Mouse (Mus musculus): Measurements from ENCODE around the gene Gzmk.
"Not testable (repeated sequence)": the region's sequence is repeated elsewhere in the genome, so short reads cannot be mapped to it uniquely, and the experiment has no call there.

The Gzmk gene

DNA sequence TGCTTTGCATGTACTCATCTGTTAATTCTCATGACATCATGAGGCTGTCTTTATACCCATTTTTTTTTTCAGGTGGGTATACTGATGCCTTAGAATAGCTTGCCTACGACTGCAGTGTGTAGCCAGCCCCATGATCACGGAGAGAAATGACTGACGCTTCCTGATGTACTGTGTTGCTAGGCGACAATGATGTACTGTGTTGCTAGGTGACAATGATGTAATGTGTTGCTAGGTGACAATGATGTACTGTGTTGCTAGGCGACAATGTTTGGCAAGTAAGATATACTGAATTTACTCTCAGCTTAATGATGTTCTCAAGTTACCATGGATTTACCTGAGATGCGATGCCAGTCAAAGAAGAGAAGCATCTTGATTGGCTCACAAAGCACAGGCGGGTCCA is at the start of gene Gzmk:
TSS of gene Gzmk (minus strand) at position 98 of the 400 bp plus-strand sequence.
- peak; percentile 47 for DNase-seq

- DNase-seq, result no peak
Observed at GRCm38 (mm10) chr13:113271189-113271588, 45.5 kb upstream of the Gzmk start.

- peak; percentile 79 for DNase-seq
Observed at GRCm38 (mm10) chr13:113269777-113270776, 44.4 kb upstream of the Gzmk start.

DNA sequence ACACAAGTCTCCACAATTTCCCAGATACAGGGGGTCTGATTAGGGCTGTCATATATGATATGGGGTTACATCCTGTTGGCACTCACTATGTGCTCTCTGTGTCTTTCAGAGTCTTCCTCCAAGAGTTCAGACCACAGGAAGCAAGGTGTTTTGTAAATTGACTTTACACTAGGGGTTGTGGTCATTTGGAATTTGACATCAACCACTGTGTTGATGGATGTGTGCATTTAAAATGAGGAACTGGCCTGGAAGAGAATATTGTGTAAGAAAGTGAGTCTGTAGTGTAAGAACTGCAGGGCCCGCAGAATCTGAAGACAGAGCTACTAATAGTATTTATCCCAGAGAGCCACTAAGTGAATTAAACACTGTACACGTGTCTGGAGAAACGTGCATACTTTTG is 41.5 kb upstream of the Gzmk start:
- no peak for DNase-seq

DNA sequence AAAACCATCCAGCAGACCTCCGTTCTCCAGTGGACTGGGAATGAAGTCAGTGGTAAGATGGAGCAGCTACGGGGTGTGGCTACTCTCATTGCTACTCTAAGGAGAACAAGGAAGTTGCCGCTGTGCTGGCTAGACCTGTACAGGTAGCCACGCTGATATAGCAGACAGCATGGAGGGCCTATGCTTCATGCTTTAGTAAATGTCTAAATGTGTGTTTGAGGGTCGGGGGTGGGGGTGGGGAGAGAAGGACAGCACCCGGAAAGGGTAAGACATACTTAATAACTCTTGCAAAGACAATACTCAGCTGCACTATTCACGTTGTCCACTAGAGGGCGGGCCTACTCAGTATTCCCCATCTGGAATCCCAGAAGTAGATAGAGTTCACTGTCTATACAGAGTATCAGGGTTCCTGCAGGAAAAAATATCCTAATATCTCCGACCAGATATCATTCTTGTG is 40.8 kb upstream of the Gzmk start:
- peak; percentile 45 for DNase-seq

GRCm38 (mm10) chr13:113265257-113265656 is 39.5 kb upstream of the Gzmk start:
- DNase-seq, result peak; percentile 43

DNA sequence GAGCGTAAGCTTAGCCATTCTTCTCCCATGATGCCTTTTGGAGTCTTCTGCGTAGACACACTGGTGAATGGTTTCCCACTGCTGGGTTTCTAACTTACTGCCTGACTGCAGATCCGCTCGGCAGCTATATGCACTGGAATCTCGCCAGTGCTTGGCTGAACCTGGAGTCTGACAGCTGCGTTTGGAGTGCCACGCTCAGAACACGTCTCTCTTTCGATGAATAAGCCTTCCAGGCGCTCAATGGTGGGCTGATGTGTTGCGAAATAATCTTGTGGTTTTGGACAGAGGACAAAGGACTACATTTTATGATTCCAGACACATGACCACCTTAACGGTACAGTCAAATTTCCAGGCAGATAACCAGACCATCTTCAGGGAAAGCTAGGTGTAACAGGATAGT is 37.1 kb upstream of the Gzmk start:
- DNase-seq, result peak; percentile 48

- no peak for DNase-seq
Observed at GRCm38 (mm10) chr13:113259237-113259636, 33.5 kb upstream of the Gzmk start.

GRCm38 (mm10) chr13:113257190-113257589 is 31.5 kb upstream of the Gzmk start:
- DNase-seq, result no peak

DNA sequence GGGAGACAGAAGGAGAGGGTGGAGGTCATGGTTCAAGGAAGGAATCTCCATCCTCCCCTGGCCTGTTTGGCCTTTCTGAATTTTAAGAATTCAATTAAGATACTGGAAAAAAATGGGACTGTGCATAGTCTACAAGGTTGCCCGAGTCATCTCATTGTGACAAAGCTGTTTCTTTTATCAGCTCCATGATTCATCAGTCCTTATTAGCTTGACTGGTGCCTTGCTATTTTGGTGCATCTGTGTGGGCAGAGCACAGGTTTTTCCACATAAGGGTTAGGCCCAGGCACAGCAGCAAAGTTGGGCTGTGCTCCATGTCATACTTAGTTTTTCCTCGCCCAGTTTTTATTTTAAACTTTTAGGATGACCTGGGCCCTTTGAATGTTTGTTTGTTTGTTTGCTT is 31.1 kb upstream of the Gzmk start:
- DNase-seq, result no peak

DNA sequence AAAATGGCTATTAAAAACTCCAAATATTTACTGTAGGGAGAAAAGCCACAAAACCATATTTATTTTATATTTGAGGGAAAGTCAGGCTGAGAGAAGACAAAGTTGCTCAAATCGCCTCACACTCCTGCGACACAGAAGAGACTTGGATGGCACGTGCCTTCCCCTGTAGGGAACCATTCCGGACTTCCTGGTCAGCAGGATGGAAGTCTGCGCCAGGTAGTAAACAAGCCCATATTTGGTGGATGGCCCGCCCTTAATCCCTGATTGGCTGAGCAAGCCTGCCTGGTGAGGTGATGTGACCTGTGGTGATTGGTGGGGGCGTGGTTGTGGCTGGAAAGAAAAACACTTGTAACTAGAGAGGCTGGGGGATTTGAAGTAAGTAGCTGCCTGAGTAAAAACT is 26.9 kb upstream of the Gzmk start:
- DNase-seq, result not testable (repeated sequence)

- DNase-seq, result no peak
Observed at GRCm38 (mm10) chr13:113245025-113245424, 19.3 kb upstream of the Gzmk start.

DNA sequence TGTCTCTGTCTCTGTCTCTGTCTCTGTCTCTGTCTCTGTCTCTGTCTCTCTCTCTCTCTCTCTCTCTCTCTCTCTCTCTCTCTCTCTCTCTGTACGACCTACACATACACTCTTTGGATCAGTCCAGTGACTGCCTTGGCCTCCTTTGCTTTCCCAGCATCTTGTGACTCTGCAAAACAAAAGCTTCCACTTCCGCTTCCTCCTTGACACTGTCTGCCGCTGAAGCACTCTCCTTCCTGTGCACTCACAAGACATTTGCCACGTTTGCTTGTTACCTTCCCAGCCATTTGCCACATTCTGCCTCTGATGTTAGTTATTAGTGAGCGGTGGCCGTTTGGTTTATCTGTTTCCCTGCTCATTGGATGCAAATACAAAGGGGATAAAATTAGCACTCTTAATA is 16.4 kb upstream of the Gzmk start:
- DNase-seq, result no peak

DNA sequence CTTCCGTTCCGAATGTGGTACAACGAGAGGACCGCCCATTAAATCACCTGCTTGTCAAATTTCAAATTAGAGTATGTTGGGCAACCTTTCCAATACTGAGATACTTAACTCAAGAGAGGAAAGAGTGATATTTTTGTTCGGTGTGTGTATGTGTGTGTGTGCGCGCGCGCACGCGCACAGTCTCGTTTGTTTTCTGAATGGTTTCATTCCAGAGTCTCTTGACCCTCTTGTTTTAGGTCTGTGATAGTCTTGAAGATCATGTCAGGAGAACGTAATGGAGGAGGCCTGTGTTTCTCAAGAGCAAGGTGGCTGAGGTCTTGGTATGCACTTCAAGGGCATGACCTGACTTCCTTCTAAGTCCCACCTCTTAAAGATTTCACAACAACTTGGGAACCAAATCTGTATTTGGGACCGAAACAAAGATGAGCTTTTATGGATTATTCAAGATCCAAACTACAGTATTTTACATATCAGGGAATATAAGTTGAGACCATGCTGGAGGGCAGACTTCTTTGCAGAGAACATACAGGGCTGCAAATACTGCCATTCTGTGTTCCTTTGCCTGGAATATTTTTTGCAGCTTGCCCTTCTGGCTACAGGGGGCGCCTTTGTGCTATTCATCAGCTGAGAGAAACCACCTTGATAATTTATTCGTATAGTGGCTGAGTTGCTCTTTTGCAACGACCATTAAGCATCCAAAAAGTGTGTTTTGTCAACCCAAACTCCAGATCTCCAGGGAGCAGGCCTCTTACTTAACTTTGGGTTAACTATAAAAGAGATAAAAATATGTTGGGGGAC is 2.2 kb upstream of the Gzmk start:
- DNase-seq, result no peak

DNA sequence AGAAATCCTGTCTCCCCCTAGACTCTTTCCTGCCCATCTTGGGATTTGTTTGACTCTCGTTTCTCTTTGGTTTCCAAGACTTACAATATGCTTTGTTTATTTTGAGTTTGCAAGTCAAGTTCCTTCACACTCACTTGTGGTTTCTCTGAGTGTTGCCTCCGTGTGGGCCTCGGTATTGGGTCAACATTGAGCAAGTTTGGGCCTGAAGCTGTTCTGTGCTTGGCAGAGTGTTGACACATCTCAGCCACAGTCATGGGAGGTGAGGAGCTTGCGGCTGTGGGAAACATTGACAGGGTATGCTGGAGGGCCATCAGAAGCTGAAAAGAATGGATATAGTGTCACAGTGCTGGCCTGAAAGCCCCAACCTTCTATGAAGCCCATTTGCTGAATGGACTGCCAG is 1.4 kb upstream of the Gzmk start:
- no peak for DNase-seq

DNA sequence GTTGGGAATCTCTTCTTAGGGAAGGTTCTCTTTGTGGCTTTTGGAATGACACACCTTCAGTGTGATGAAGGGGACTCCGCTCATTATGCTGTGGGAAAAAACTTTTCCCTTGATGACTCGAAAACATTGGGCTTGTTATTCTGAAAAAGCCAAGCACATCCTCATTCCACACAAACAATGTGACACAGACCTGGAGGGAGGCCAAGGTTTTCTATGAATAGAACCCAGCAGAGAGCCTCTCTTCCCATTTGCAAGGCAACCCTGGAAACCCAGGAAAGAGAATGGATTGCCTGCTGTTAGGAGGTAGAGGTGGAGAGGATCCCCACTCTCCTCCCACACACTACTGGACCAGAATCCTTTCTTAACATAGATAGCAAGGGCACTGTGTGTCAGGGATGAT is 1.6 kb downstream of the Gzmk start:
- DNase-seq, result peak; percentile 23

DNA sequence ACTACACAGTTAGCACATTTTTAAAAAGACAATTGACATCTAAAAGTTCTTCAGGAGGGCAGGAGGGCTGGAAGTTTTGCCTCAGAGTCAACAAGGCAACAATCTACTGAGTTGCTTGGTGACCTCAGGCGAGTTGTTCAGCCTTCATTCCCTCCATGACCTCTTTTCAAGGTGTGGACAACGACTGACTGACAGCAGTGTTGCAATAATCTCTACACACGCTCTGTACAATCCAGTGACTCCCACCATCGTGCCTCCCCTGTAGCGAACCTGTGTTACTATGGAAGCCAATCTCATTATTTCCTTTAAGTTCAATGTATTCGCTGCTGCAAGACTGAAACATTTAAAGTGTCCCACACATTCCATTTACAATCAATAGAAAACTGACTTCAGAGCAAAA is 3.9 kb downstream of the Gzmk start:
- DNase-seq, result no peak

DNA sequence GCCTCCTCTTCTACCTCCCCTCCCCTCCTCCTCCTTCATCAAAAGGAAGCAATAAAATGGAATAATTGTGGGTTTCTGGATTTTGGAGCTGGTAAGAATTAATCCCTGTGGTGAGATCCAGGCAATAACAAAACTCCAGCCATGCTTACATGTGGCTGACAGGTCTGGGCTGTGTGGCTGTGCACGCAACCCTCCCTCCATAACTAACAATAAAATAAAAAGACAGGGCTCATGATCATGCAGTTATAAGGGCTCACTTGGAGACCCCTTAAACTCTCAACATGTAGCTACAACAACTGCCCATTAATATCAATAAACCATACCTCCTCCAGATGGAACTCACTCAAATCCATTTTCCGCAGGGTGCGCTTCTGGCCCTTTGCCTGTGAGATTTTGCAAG is 11.8 kb downstream of the Gzmk start:
- no peak for DNase-seq

GRCm38 (mm10) chr13:113212401-113212800 is 13.3 kb downstream of the Gzmk start:
- no peak for DNase-seq

- DNase-seq, result no peak
Observed at GRCm38 (mm10) chr13:113211345-113211744, 14.4 kb downstream of the Gzmk start.

- no peak for DNase-seq
Observed at GRCm38 (mm10) chr13:113209624-113210023, 16.1 kb downstream of the Gzmk start, which contains the start of gene Esm1. Gene Esm1 (plus strand): TSS chr13:113209659.

DNA sequence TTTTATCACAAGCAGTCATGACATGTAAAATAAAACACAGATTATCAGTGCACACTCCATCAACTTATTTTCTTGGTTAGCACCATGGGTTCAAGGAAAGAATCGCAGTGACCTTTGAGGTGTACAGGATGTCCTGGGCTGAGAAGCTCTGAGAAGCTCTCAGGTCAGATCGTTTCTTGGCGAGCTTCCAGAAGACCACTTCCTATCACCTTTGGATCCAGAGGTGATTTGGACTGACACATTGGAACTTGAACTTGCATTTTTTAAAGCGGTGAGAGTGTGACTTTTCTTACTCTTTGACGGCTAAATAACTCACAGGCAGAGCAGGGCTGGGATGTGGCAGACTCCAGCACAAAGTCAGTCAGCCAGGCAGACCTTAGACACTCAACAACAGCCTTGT is 20.4 kb downstream of the Gzmk start:
- DNase-seq, result no peak

GRCm38 (mm10) chr13:113203146-113203545 is 22.6 kb downstream of the Gzmk start:
- DNase-seq, result no peak

- no peak for DNase-seq
Observed at GRCm38 (mm10) chr13:113202184-113202583, 23.5 kb downstream of the Gzmk start.
